Mouse (Mus musculus): Measurements from ENCODE around the gene Gm44502.

GRCm38 (mm10) chr15:89421938-89422337 is 7.6 kb downstream of the Gm44502 start:
- no peak for TF ChIP-seq EP300 (optimal IDR thresholded peaks at IDR 0.05)
- TF ChIP-seq CTCF (IDR thresholded peaks at IDR 0.05; ENCODE audit: low read depth), result no peak

Data from stomach, postnatal 0 days (tissue).